Mouse (Mus musculus) layer of hippocampus, adult 8-10 months (tissue): ENCODE data around the gene Ppp1r21. TPM values are rescaled to one million over a fixed set of nuclear protein-coding genes. Genes with fewer than 3 reads are reported as not detected.

ENCODE experiments used
- DNase-seq, 2 experiments: peaks; one replicate each; pipeline ENCODE4 v3.0.0; 2022; ENCODE audit warnings: low spot score in 2 of 2
- total RNA-seq, 4 experiments: library from RNA; stranded (reverse); gene quantifications; 2 replicates each; pipeline ENCODE4 v1.2.4; 2022

Ppp1r21 gene
- total RNA-seq, 4 experiments from 2014 or later, result 71.9 to 83.2 (median 78.0) TPM

DNA sequence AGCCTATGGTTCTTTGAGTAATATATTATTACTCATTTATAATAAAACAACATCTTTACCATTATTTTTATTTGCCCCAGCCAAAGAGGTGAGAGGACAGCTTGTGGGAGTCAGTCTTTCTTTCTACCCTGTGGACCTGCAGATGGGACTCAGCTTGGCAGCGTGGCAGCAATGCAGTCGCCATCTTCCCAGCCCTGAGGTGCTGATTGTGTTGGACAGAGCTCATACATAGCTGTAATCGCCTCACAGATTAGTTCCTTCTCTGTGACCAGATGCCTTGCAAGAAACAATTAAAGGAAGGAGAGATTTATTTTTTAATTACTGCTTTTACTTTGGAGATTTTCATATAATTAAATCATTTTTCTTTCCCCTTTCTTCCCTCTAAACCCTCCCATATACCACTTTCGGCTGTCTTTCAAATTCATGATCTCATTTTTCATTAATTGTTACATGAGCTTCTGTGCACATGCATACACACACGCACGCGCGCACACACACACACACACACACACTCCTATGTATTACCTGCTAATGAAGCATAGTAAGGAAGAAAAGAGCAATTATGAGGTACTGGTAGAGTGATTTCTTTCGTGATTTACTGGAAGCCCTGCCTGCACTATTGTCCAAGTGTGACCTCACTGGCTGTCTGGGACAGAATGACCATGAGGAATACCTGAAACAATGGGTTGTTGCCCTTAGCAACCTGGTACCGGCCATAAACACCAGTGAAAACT, 40.1 kb downstream of the Ppp1r21 start:
- DNase-seq, result no peak

DNA sequence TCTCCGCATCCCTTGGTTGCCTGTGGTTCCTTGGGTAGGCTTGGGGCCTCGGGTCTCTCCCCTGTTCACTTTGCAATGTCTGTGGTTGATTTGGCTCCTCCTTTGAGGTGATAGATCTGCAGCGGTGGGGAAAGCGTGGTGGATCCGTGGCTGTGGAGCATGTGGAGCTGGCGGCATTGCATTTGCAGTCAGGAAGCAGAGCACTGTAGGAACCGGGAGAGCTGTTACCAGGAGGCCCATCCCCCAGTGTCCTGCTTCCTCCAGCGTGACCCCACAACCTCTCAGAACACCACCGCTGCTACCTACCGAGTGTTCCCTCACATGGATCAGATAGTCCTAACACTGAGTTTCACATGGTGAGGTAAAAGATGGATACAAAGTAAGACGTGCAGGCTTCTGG, 40.9 kb downstream of the Ppp1r21 start:
- DNase-seq, result no peak

- no peak for DNase-seq
Measured at GRCm38 (mm10) chr17:88574811-88575210, 44.9 kb downstream of the Ppp1r21 start.

DNA sequence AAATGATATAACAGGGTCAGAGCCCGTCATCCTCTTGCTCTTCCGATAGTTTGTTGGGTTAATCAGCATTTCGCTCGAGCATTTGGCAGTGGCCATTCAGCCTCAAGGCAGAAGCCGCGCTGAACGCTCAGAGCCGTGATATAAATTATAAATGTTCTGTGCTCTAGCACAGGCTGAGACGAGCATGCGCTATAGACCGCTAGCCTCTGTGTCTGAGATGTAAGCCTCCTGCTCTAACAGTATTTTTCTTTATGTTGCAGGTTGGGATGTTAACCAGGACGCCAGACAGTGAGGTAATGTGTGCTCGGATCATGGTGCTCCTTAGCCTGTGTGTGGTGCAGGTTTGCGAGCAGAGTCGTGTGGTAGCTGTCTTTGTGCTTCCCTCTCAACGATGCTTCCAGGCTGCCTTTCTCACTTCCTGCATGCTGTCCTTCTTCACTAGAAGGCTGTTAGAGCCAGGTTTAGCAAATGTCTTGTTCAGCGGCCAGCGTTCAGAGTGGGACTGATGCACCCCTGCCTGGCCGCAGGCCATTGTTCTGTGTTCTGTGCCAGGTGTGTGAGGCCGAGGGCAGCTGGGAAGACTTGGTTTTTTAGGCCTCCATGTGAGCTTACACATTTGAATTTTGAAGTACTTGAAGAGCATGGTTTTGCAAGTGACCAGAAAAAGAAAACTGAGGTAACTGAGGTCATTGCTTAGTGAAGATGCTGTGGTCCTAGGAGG, 48.8 kb downstream of the Ppp1r21 start:
- no peak for DNase-seq

DNA sequence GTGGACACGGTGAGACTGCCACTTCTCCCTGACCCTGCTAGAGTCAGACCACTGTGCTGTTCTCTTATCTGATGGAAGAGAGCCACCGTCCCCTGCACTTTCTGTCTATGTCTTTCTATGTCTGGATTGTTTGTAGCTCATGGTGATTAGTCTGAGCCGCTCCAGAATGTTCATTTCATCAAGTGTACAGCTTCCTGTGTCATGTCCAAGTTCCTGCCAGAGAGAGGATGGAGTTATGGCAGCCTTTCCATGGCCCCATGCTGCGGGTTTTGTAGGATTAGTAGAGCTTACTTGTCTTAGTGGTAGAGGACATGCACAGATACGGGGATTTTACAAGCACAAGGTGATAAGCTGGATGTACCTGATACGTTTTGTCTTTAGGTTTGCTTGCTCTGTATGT, 50.6 kb downstream of the Ppp1r21 start:
- DNase-seq, result no peak

GRCm38 (mm10) chr17:88581511-88582021, 51.6 kb downstream of the Ppp1r21 start:
- DNase-seq, result no peak

GRCm38 (mm10) chr17:88582999-88583398, 53.1 kb downstream of the Ppp1r21 start:
- DNase-seq, result no peak

DNA sequence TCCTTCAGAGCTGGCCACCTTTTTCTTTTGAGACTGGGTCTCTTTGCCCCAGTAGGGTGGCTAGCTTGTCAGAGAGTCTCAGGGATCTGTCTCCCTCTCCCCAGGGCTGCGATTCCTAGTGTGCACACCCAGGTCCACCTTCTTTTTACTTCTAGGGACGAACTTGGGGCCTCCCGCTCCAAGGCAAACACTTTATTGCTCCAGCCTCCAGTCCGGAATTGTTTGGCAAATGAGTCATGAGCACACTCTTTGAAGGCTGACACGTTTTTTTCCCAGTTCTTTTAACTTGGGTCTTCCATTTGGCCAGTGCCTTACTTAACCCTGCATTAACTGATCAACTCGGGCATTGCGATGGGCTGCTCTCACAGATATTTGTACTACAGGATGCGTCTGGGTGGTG, 53.5 kb downstream of the Ppp1r21 start:
- no peak for DNase-seq

DNA sequence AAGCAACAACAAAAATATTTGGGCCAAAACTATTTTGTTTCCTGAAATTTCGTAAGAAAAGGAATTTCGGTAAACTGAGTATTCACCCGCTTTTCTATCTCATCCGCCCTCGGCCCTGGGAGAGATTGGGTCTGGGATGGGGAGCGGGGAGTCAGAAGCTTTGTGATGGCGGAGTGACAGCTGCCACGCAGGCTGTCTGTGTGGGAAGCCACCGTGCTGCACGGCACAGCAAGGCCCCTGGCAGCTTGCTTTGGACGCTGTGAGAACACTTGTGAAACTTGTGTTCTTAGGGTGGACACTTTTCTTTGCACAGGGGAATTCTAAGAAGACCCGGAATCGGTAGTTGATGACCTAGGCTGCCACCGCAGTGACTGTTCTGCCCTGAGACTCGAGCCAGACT, 57.5 kb downstream of the Ppp1r21 start:
- DNase-seq, result peak; percentile 42 to 57

GRCm38 (mm10) chr17:88588228-88588627, 58.3 kb downstream of the Ppp1r21 start:
- DNase-seq, result no peak

GRCm38 (mm10) chr17:88590251-88590650, 60.3 kb downstream of the Ppp1r21 start:
- no peak for DNase-seq

DNA sequence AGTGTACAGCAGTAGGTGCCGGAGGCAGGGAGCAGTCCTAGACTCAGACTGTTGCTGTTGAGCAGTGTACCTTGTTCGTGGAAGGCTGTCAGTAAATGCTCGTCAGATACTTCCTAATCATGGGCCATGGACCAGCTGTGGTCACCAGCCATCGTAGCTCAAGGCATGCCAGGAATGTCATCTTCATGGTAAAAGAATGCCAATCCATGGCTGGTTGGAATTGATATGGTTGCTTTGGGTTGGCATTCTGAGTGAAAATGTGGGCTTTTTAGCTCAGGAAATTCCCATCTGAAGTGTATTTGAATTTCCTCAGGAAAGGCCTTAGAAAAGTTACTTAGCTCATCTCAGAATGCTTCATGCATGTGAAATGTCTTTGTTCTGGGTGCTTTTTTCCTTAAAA, 65.2 kb downstream of the Ppp1r21 start:
- no peak for DNase-seq

GRCm38 (mm10) chr17:88596068-88596467, 66.2 kb downstream of the Ppp1r21 start:
- DNase-seq, result no peak

- peak in 1 of 2 experiments; percentile 74 for DNase-seq
Measured at GRCm38 (mm10) chr17:88596544-88597221, 66.8 kb downstream of the Ppp1r21 start.

- peak in 1 of 2 experiments; percentile 61 for DNase-seq
Measured at GRCm38 (mm10) chr17:88597222-88598055, 67.5 kb downstream of the Ppp1r21 start, which contains the start of gene Ston1. Ston1 (plus strand) TSS chr17:88597684.

GRCm38 (mm10) chr17:88598056-88598420, 68.1 kb downstream of the Ppp1r21 start:
- DNase-seq, result no peak

- DNase-seq, result no peak
Measured at GRCm38 (mm10) chr17:88598570-88599368, 68.9 kb downstream of the Ppp1r21 start.

DNA sequence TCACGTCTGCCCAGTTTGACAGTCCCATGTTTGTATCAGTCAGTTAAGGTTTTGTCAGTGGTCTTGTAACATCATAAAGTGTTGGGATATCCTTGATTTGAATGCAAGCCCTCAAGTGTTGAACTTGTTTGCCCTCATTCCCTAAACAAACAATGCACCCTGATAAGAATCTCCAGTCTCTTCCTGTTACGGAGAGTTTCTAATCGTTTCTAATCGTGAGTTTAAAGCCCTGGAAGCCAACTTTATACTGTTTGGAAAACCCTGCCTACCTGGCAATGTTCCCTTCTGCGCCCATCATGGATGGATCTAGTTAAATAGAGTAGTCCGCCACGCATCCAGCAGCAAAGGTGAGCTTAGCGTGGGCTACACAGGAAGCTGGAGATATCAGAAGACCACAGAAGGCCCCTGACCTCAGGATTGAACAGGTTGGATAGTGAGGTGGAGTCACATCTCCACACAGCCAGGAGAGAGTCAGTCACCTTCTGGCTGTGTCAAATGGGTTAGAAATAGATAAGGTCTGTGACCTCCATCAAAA, 70.6 kb downstream of the Ppp1r21 start:
- no peak for DNase-seq

DNA sequence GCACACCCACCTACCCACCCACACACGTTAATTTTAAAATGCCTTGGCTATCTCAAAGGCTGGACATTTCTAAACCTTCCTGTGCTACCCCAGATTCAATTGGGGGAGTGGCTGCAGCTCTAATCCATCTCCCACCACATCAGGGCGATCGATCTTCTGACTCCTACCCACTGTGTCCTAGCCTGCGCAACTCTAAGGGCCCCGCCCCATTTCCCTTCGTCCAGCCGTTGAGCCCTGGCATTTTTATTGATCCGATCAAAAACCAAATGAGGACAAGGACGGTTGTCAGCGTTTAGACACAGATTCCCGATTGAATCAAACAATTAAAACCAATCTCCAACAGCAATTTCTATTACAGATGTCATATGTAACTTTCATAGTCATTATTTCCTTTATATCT, 74.0 kb downstream of the Ppp1r21 start:
- no peak for DNase-seq

DNA sequence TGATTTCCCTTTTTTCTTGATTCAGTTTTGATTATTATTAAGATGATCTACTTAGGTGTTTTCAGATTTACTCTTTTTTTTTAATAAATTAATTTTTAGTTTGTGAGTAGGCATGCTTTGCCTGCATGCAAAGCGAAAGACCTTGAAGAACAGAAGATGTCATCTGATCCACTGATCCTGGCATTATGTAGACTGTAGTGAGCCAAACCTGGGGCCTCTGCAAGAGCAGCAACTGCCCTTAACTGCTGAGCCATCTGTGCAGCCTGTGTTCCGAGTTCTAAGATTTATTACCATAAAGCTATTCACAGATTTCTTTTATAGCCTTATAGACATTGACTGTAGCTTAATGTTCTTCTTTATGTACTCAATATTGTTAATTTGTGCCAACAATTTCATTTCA, 76.1 kb downstream of the Ppp1r21 start:
- no peak for DNase-seq
